20 mouse cellular contexts compared by ENCODE assay signal in the genomic region with DNA sequence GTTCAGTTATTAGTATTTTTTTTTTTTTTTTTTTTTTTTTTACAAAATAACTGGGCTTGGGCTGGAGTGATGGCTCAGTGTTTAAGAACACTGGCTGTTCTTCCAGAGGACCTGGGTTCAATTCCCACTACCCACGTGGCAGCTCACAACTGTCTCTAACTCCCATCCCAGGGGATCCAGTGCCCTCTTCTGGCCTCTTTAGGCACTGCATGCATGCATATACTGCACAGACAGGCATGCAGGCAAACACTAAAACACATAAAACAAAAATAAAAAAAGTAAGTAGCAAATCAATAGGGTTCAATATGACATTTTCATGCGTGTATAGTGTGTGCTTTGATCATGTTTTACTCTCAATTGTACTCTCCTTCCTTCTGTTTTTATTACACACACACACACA. TPM values are rescaled to one million over a fixed set of nuclear protein-coding genes. Genes with fewer than 3 reads are reported as not detected.
DNase-seq lines count a peak whose midpoint lies in the region; ATAC-seq and TF ChIP-seq lines count a peak whose summit lies in the region.
"Had no signal": no experiment of that assay in that cellular context is flagged by ENCODE, and none has a peak within 500 bp of the region (broad histone marks: within the 10 kb centered on the region; RNA-seq: fewer than 3 reads in every experiment).

No protein-coding gene starts in this region.

- TF ChIP-seq CTCF in intestine, postnatal 0 days (IDR thresholded peaks at IDR 0.05; ENCODE audit: low read depth) = peak; percentile 34
- peak; percentile 32 for TF ChIP-seq CTCF in lung, embryonic 14.5 days (IDR thresholded peaks at IDR 0.05; ENCODE audit: low read depth)
- peak; percentile 43 for TF ChIP-seq CTCF in ES-Bruce4 (IDR thresholded peaks at IDR 0.05; ENCODE audit: low read depth, low read length)

- TF ChIP-seq POLR2A in ES-Bruce4 (IDR thresholded peaks at IDR 0.05; ENCODE audit: insufficient read depth, low read length) = no peak

- DNase-seq in lung, embryonic 14.5 days = no peak
- DNase-seq in lung, postnatal 36 days = no peak
- peak; percentile 68 for DNase-seq in R1 (ENCODE audit: low read depth, low spot score)
- DNase-seq in spleen, postnatal 10 days (ENCODE audit: low spot score in 2 of 2) = no peak
- DNase-seq in left cerebral cortex, adult 9 months (ENCODE audit: low spot score in 2 of 2) = no peak
- DNase-seq: adrenal gland, postnatal 14 days; cerebellum, adult 11-12 months; cerebellum, postnatal 36 days; heart, adult 11 months; heart, postnatal 36 days; kidney, adult 11 months; kidney, postnatal 10 days; layer of hippocampus, adult 9-11 months; lung, postnatal 4 days; right cerebral cortex, postnatal 4 days had no signal

- no peak overlapping the region for H3K27ac ChIP-seq in intestine, postnatal 0 days (ENCODE audit: low read depth, low read length)
- no peak overlapping the region for H3K27ac ChIP-seq in intestine, embryonic 15.5 days
- no peak overlapping the region for H3K27ac ChIP-seq in lung, embryonic 14.5 days (ENCODE audit: low read depth)
- no peak overlapping the region for H3K27ac ChIP-seq in ES-Bruce4 (ENCODE audit: insufficient read depth, low read length)
- H3K27ac ChIP-seq: forebrain, embryonic 10.5 days; hindbrain, embryonic 15.5 days had no signal

- no peak overlapping the region for H3K4me3 ChIP-seq in intestine, postnatal 0 days (ENCODE audit: low read depth, low read length)
- H3K4me3 ChIP-seq in intestine, embryonic 15.5 days (replicated peaks) = no peak overlapping the region
- no peak overlapping the region for H3K4me3 ChIP-seq in lung, embryonic 14.5 days (ENCODE audit: low read depth, low read length)
- no peak overlapping the region for H3K4me3 ChIP-seq in ES-Bruce4 (ENCODE audit: low read depth, low read length)
- H3K4me3 ChIP-seq: forebrain, embryonic 10.5 days; hindbrain, embryonic 15.5 days had no signal

- TF ChIP-seq EP300 in ES-Bruce4 (IDR thresholded peaks at IDR 0.05; ENCODE audit: insufficient read depth, low read depth, low read length) = no peak

- no peak for ATAC-seq in intestine, postnatal 0 days
- ATAC-seq in intestine, embryonic 15.5 days = no peak
- no peak for ATAC-seq in lung, embryonic 14.5 days (ENCODE audit: insufficient read depth)

- no peaks in the 10 kb centered on the region for H3K27me3 ChIP-seq in intestine, postnatal 0 days (replicated peaks; ENCODE audit: control insufficient read depth, insufficient read depth, low read length)
- H3K27me3 ChIP-seq in intestine, embryonic 15.5 days (replicated peaks) = no peaks in the 10 kb centered on the region
- H3K27me3 ChIP-seq in lung, embryonic 14.5 days (ENCODE audit: insufficient read depth, low read length) = no peaks in the 10 kb centered on the region
- H3K27me3 ChIP-seq in ES-Bruce4 (ENCODE audit: control insufficient read depth, insufficient read depth, low read length, poor library complexity, severe bottlenecking) = no peaks in the 10 kb centered on the region
- H3K27me3 ChIP-seq: hindbrain, embryonic 15.5 days had no signal

- no peaks in the 10 kb centered on the region for H3K9me3 ChIP-seq in intestine, postnatal 0 days (ENCODE audit: control insufficient read depth)
- H3K9me3 ChIP-seq in intestine, embryonic 15.5 days = no peaks in the 10 kb centered on the region
- H3K9me3 ChIP-seq in lung, embryonic 14.5 days (ENCODE audit: low read depth, low read length) = peaks cover 3% of the 10 kb centered on the region; the same call in 1 of the 2 replicates
- H3K9me3 ChIP-seq in ES-Bruce4 (replicated peaks; ENCODE audit: control insufficient read depth, insufficient read depth, low read length, poor library complexity, severe bottlenecking) = peaks cover 3% of the 10 kb centered on the region; the same call in 1 of the 2 replicates
- H3K9me3 ChIP-seq: hindbrain, embryonic 15.5 days had no signal

- H3K9ac ChIP-seq in intestine, postnatal 0 days (ENCODE audit: low read depth, low read length) = no peak overlapping the region
- no peak overlapping the region for H3K9ac ChIP-seq in intestine, embryonic 15.5 days
- no peak overlapping the region for H3K9ac ChIP-seq in lung, embryonic 14.5 days
- H3K9ac ChIP-seq in ES-Bruce4 (ENCODE audit: low read depth, poor library complexity, severe bottlenecking) = no peak overlapping the region
- H3K9ac ChIP-seq: hindbrain, embryonic 15.5 days had no signal

- H3K36me3 ChIP-seq in intestine, postnatal 0 days (ENCODE audit: control insufficient read depth, insufficient read depth) = no peaks in the 10 kb centered on the region
- H3K36me3 ChIP-seq in intestine, embryonic 15.5 days = no peaks in the 10 kb centered on the region
- H3K36me3 ChIP-seq in lung, embryonic 14.5 days (ENCODE audit: insufficient read depth) = no peaks in the 10 kb centered on the region
- H3K36me3 ChIP-seq in ES-Bruce4 (ENCODE audit: control insufficient read depth, insufficient read depth, low read length, poor library complexity, severe bottlenecking) = no peaks in the 10 kb centered on the region
- H3K36me3 ChIP-seq: forebrain, embryonic 10.5 days; hindbrain, embryonic 15.5 days had no signal

- 91% methylated on average over 2 of the region's 2 CpGs for WGBS in intestine, postnatal 0 days
- WGBS in intestine, embryonic 15.5 days = 84% methylated on average over 2 of the region's 2 CpGs
- WGBS in lung, embryonic 14.5 days = 91% methylated on average over 2 of the region's 2 CpGs

- no peak overlapping the region for H3K4me2 ChIP-seq in intestine, postnatal 0 days (replicated peaks; ENCODE audit: low read depth)
- no peak overlapping the region for H3K4me2 ChIP-seq in intestine, embryonic 15.5 days (replicated peaks)
- no peak overlapping the region for H3K4me2 ChIP-seq in lung, embryonic 14.5 days
- H3K4me2 ChIP-seq: hindbrain, embryonic 15.5 days had no signal

- peaks cover 3% of the 10 kb centered on the region; the same call in 1 of the 2 replicates for H3K4me1 ChIP-seq in intestine, postnatal 0 days (replicated peaks; ENCODE audit: control insufficient read depth, insufficient read depth, low read length)
- no peaks in the 10 kb centered on the region for H3K4me1 ChIP-seq in intestine, embryonic 15.5 days (replicated peaks)
- H3K4me1 ChIP-seq in lung, embryonic 14.5 days (ENCODE audit: insufficient read depth) = peaks cover 3% of the 10 kb centered on the region; the same call in 1 of the 2 replicates
- H3K4me1 ChIP-seq in ES-Bruce4 (ENCODE audit: control insufficient read depth, insufficient read depth, low read length) = peaks cover 6% of the 10 kb centered on the region

RNA-seq across cellular contexts. Expression of a gene that starts 26.6 kb away (rescaled TPM):
- 87.7 and 92.6 TPM in 2 replicates for polyA plus RNA-seq in intestine, postnatal 0 days (2015; fragmentation: Nextera tagmentation; extraction: Ambion mirVana)
- 79.9 and 82.9 TPM in 2 replicates for polyA plus RNA-seq in intestine, embryonic 15.5 days (2015; fragmentation: Nextera tagmentation; extraction: Ambion mirVana)
- polyA plus RNA-seq in lung, embryonic 14.5 days (2014; fragmentation: Nextera tagmentation; extraction: Ambion mirVana) = 86.3 and 89.0 TPM in 2 replicates
- polyA plus RNA-seq in ES-Bruce4 (2011; ENCODE audit: insufficient read depth, insufficient read length, low read depth, missing spikeins) = 55.8 and 58.2 TPM in 2 replicates
